Mouse (Mus musculus): ENCODE measurements around the gene Vmn2r22. TPM values are rescaled to one million over a fixed set of nuclear protein-coding genes. Genes with fewer than 3 reads are reported as not detected.
A peak's percentile ranks its signal among the peaks of the same experiment; 100 is the strongest.
"Not testable (repeated sequence)": the region's sequence is repeated elsewhere in the genome, so short reads cannot be mapped to it uniquely, and the experiment has no call there.

Gene Vmn2r22
- total RNA-seq (2014; fragmentation: Nextera tagmentation) (not detected in 2 replicates), total RNA-seq (2017) (not detected in 2 replicates)

DNA sequence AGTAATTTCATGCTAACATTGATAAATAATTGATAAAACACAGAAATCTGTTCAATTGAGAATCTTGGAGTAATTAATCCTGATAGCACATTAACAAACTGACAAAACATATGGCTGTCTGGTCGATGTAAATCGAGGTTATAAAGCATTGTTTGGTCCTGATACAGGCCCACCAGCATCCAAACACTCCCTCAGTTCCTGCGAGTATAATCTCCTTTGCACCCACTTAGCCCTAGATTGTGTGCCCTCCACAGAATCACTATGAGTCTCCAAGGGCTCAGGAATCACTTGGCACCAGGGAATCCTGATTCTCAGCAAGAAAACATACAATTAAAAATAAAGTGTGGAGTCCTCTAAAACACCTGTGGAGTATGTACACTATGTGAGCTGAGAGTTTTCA is at the start of gene Vmn2r22:
TSS of gene Vmn2r22 (minus strand) at position 101 of the 400 bp plus-strand sequence.
- not testable (repeated sequence) for ATAC-seq (replicated peaks; ENCODE audit: low FRiP score, low TSS enrichment, poor library complexity, severe bottlenecking)

DNA sequence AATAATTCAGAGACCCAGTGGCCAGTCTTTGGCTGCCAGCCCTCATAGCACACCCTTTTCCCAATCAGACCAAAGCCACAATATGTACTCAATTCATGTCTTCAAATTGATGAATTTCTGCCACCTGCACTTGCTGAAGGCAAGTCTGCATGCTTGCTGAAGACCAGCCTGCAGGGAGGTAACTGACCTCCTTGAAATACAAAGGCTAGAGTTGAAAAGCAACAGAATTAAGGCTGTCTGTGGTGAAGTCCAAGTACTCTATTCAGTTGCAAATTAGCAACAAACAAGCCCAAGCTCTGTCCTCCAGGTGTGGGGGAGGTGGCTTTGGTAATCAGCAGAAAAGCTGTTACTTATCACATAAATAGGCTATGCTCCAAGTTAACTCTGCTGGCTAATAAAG is 46.7 kb upstream of the Vmn2r22 start:
- no peak for ATAC-seq (replicated peaks; ENCODE audit: low FRiP score, low TSS enrichment, poor library complexity, severe bottlenecking)

GRCm38 (mm10) chr6:123696639-123697038 is 46.1 kb upstream of the Vmn2r22 start:
- not testable (repeated sequence) for ATAC-seq (replicated peaks; ENCODE audit: low FRiP score, low TSS enrichment, poor library complexity, severe bottlenecking)

DNA sequence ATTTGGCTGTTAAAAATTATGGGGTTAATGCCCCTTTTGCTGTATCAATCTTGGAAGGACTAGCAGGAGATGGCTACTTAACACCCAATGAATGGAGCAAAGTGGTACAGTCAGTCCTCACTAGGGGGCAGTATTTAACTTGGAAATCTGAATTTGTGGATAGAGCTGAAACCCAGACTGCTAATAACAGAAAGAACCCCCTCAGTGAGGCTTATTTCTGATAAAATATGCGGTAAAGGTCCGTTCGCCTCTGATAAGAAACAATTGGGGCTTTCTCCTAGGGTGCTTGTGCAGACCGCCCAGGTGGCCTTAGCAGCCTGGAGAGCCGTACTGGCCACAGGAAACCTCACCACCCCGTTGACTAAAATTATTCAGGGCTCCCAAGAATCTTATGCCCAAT is 6.5 kb upstream of the Vmn2r22 start:
- ATAC-seq (replicated peaks; ENCODE audit: low FRiP score, low TSS enrichment, poor library complexity, severe bottlenecking), result peak; percentile 57

- ATAC-seq (replicated peaks; ENCODE audit: low FRiP score, low TSS enrichment, poor library complexity, severe bottlenecking), result not testable (repeated sequence)
Observed at GRCm38 (mm10) chr6:123639394-123639793, 11.1 kb downstream of the Vmn2r22 start.

GRCm38 (mm10) chr6:123623784-123624183 is 26.7 kb downstream of the Vmn2r22 start:
- ATAC-seq (replicated peaks; ENCODE audit: low FRiP score, low TSS enrichment, poor library complexity, severe bottlenecking), result peak; percentile 77; the same call in 1 of the 2 replicates

DNA sequence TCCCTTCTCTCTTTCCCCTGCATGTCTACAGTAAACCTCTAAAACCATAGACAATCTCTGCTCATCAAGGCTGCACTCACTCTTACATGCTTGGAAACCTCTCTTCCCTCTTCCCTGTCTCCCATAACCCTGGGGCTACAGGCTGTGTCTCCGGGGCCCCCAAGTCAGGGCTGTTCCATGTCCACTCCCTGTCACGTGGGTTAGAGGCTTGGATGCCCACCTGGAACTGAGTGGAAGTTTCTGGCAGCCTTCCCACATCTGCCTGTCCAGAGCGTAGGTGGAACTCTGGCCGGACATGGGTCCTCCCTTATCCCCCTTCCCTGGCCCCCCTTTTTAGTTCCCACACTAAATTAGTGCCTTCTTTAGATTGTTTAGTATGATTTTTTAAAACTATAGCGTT is 62.2 kb downstream of the Vmn2r22 start:
- ATAC-seq (replicated peaks; ENCODE audit: low FRiP score, low TSS enrichment, poor library complexity, severe bottlenecking), result not testable (repeated sequence)

- ATAC-seq (replicated peaks; ENCODE audit: low FRiP score, low TSS enrichment, poor library complexity, severe bottlenecking), result not testable (repeated sequence)
Observed at GRCm38 (mm10) chr6:123587796-123588328, 62.7 kb downstream of the Vmn2r22 start.

DNA sequence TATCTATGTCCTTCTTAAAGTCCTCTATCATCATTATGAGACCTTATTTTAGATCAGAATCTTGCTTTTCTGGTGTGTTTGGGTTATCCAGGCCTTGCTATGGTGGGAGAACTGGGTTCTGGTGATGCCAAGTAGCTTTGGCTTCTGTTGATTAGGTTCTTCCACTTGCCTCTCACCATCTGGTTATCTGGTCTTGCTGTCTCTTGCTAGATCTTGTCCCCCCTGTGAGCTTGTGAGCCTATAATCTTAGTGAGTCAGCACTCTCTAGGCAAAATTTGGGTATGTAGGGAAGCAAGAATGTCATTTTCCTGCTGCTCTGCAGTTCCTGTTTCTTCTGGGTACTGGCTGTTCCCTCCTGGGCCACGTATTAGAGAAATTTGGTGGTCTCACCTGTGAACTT is 66.5 kb downstream of the Vmn2r22 start:
- peak; percentile 37; the same call in 1 of the 2 replicates for ATAC-seq (replicated peaks; ENCODE audit: low FRiP score, low TSS enrichment, poor library complexity, severe bottlenecking)

GRCm38 (mm10) chr6:123574698-123575097 is 75.8 kb downstream of the Vmn2r22 start:
- not testable (repeated sequence) for ATAC-seq (replicated peaks; ENCODE audit: low FRiP score, low TSS enrichment, poor library complexity, severe bottlenecking)

Other genes with a start within 250 kb of the Vmn2r22 start
- gene Vmn2r20, start 232.6 kb downstream of the Vmn2r22 start, total RNA-seq (2014; fragmentation: Nextera tagmentation), result not detected in 2 replicates
- gene Vmn2r20, start 232.6 kb downstream of the Vmn2r22 start, total RNA-seq (2017), result not detected in 2 replicates
- not detected in 2 replicates for gene Vmn2r21, start 117.3 kb downstream of the Vmn2r22 start, total RNA-seq (2014; fragmentation: Nextera tagmentation)
- not detected in 2 replicates for gene Vmn2r21, start 117.3 kb downstream of the Vmn2r22 start, total RNA-seq (2017)
- not detected in 2 replicates for gene Vmn2r23, start 51.9 kb upstream of the Vmn2r22 start, total RNA-seq (2014; fragmentation: Nextera tagmentation)
- not detected in 2 replicates for gene Vmn2r23, start 51.9 kb upstream of the Vmn2r22 start, total RNA-seq (2017)
- gene Vmn2r24, start 128.2 kb upstream of the Vmn2r22 start, total RNA-seq (2014; fragmentation: Nextera tagmentation), result not detected in 2 replicates
- not detected in 2 replicates for gene Vmn2r24, start 128.2 kb upstream of the Vmn2r22 start, total RNA-seq (2017)
- gene Vmn2r25, start 202.7 kb upstream of the Vmn2r22 start, total RNA-seq (2014; fragmentation: Nextera tagmentation), result not detected in 2 replicates
- gene Vmn2r25, start 202.7 kb upstream of the Vmn2r22 start, total RNA-seq (2017), result not detected in 2 replicates